14 mouse cellular contexts compared by ENCODE assay signal in the genomic region with DNA sequence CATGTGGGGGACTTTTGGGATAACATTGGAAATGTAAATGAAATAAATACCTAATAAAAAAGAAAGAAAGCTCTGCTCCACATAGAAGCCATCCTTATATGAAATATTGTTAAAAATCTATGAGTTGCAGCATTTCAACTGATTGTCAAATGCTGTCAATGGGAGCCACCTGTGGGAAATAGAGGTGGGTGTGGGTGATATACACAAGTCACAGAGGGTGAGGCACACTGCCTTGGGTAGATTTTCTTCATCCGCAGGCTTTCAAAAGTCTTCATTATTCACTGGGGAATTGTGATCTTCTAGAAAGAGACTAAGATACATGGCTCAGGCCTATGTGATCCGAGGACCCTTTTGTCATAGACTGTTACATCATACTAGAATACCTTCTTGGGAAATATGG.
DNase-seq lines count a peak whose midpoint lies in the region.
"Had no signal": no experiment of that assay in that cellular context is flagged by ENCODE, and none has a peak within 500 bp of the region (broad histone marks: within the 10 kb centered on the region; RNA-seq: fewer than 3 reads in every experiment).

No protein-coding gene starts in this region.

- DNase-seq in thymus, postnatal 0 days (ENCODE audit: low spot score), result peak; percentile 51
- peak; percentile 45 to 50 for DNase-seq in thymus, postnatal 10 days (ENCODE audit: low spot score in 2 of 2)
- peak; percentile 55 for DNase-seq in thymus, postnatal 25 days
- DNase-seq in adrenal gland, postnatal 4 days (ENCODE audit: low spot score in 2 of 2), result no peak
- no peak for DNase-seq in cerebellum, adult 18-20 months
- DNase-seq: adrenal gland, adult 2 months; adrenal gland, postnatal 10 days; adrenal gland, postnatal 25 days; cerebellum, adult 11-12 months; cerebellum, adult 8-10 months; cerebellum, adult 9-11 months; cerebellum, postnatal 14 days; cerebellum, postnatal 36 days; embryo, embryonic 11 days had no signal

Comparison
In these comparisons a context has a peak if more than half of its experiments do, and no peak if none do; other contexts are left out.
1. DNase-seq: peak in thymus, postnatal 0 days (single experiment), thymus, postnatal 10 days (2 of 2) and thymus, postnatal 25 days (single experiment); none in adrenal gland, postnatal 4 days (0 of 2) and cerebellum, adult 18-20 months (0 of 2).